Mouse (Mus musculus): ENCODE results near the gene 4933427I04Rik. TPM values are rescaled to one million over a fixed set of nuclear protein-coding genes. Genes with fewer than 3 reads are reported as not detected.

The 4933427I04Rik gene
- polyA plus RNA-seq (2014; fragmentation: Illumina TruSeq; extraction: RNeasy Lipid Tissue Mini Kit (QIAGEN cat#74804); ENCODE audit: low read depth, low replicate concordance), result 0.93 TPM

GRCm38 (mm10) chr4:123859379-123859778 is at the start of gene 4933427I04Rik:
4933427I04Rik (plus strand) TSS chr4:123859679.

GRCm38 (mm10) chr4:123904333-123905125 is 45.0 kb downstream of the 4933427I04Rik start, which contains the start of gene Mycbp:
Mycbp (plus strand) TSS chr4:123904832.

Other genes starting within 250 kb of the 4933427I04Rik start
- gene Macf1, start 175.3 kb upstream of the 4933427I04Rik start, polyA plus RNA-seq (2014; fragmentation: Illumina TruSeq; extraction: RNeasy Lipid Tissue Mini Kit (QIAGEN cat#74804); ENCODE audit: low read depth, low replicate concordance), result 79.4 TPM
- gene Ndufs5, start 141.5 kb upstream of the 4933427I04Rik start, polyA plus RNA-seq (2014; fragmentation: Illumina TruSeq; extraction: RNeasy Lipid Tissue Mini Kit (QIAGEN cat#74804); ENCODE audit: low read depth, low replicate concordance), result 214 TPM
- 35.6 TPM for gene Akirin1, start 109.3 kb upstream of the 4933427I04Rik start, polyA plus RNA-seq (2014; fragmentation: Illumina TruSeq; extraction: RNeasy Lipid Tissue Mini Kit (QIAGEN cat#74804); ENCODE audit: low read depth, low replicate concordance)
- 8.1 TPM for gene Rhbdl2, start 71.8 kb upstream of the 4933427I04Rik start, polyA plus RNA-seq (2014; fragmentation: Illumina TruSeq; extraction: RNeasy Lipid Tissue Mini Kit (QIAGEN cat#74804); ENCODE audit: low read depth, low replicate concordance)
- gene Mycbp, start 45.2 kb downstream of the 4933427I04Rik start, polyA plus RNA-seq (2014; fragmentation: Illumina TruSeq; extraction: RNeasy Lipid Tissue Mini Kit (QIAGEN cat#74804); ENCODE audit: low read depth, low replicate concordance), result 35.8 TPM
- 64.4 TPM for gene Rragc, start 57.8 kb downstream of the 4933427I04Rik start, polyA plus RNA-seq (2014; fragmentation: Illumina TruSeq; extraction: RNeasy Lipid Tissue Mini Kit (QIAGEN cat#74804); ENCODE audit: low read depth, low replicate concordance)
- gene 4930535I16Rik, start 58.3 kb downstream of the 4933427I04Rik start, polyA plus RNA-seq (2014; fragmentation: Illumina TruSeq; extraction: RNeasy Lipid Tissue Mini Kit (QIAGEN cat#74804); ENCODE audit: low read depth, low replicate concordance), result not detected